Mouse (Mus musculus) hindbrain, embryonic 13.5 days (tissue): Measurements from ENCODE around the gene Cdc42ep4. TPM values are rescaled to one million over a fixed set of nuclear protein-coding genes. Genes with fewer than 3 reads are reported as not detected.

ENCODE experiments used
- ATAC-seq: fragments of 200-750 bp; cut with Nextera tagmentation; 2 replicates; pipeline ENCODE4 v1.8.0; 2017; ENCODE audit warnings: moderate TSS enrichment; ENCODE audit not compliant: low FRiP score
- H3K27ac ChIP-seq: fragments of 300-500 bp; sonication (generic); 2 replicates; pipeline ENCODE4 v1.5.1; 2015; ENCODE audit warnings: inconsistent platforms, mild to moderate bottlenecking, moderate library complexity
- H3K27me3 ChIP-seq: fragments of 300-500 bp; sonication (generic); 2 replicates; pipeline ENCODE4 v1.6.1; 2015; ENCODE audit warnings: mild to moderate bottlenecking, inconsistent platforms
- H3K36me3 ChIP-seq: fragments of 300-500 bp; sonication (generic); 2 replicates; pipeline ENCODE4 v1.6.1; 2015; ENCODE audit warnings: mild to moderate bottlenecking, inconsistent platforms
- H3K4me1 ChIP-seq: fragments of 300-500 bp; sonication (generic); replicated peaks from 2 replicates; pipeline ENCODE4 v1.6.1; 2015; ENCODE audit warnings: inconsistent platforms
- H3K4me2 ChIP-seq: fragments of 300-500 bp; sonication (generic); 2 replicates; pipeline ENCODE4 v1.6.1; 2015; ENCODE audit warnings: inconsistent platforms, mild to moderate bottlenecking, moderate library complexity
- H3K4me3 ChIP-seq: fragments of 300-500 bp; sonication (generic); 2 replicates; pipeline ENCODE4 v1.5.1; 2015; ENCODE audit warnings: mild to moderate bottlenecking, inconsistent platforms
- H3K9ac ChIP-seq: fragments of 300-500 bp; sonication (generic); 2 replicates; pipeline ENCODE4 v1.6.1; 2015; ENCODE audit warnings: mild to moderate bottlenecking, inconsistent platforms
- H3K9me3 ChIP-seq: fragments of 300-500 bp; sonication (generic); 2 replicates; pipeline ENCODE4 v1.6.1; 2016; ENCODE audit warnings: inconsistent platforms
- WGBS: fragments of 180-500 bp; shearing (Covaris S2); methylation state at CpG from one replicate; pipeline ENCODE4 v1.1.7; 2015; 5-methylcytosine and 5-hydroxymethylcytosine counted together
- polyA plus RNA-seq: library from polyadenylated mRNA; unstranded; fragments of >200 nt; fragmentation: Nextera tagmentation; extraction: Ambion mirVana; gene quantifications from 2 replicates; pipeline ENCODE4 v1.2.1, GENCODE M21; 2015

The Cdc42ep4 gene
- polyA plus RNA-seq = 73.0 and 73.7 TPM in 2 replicates

DNA sequence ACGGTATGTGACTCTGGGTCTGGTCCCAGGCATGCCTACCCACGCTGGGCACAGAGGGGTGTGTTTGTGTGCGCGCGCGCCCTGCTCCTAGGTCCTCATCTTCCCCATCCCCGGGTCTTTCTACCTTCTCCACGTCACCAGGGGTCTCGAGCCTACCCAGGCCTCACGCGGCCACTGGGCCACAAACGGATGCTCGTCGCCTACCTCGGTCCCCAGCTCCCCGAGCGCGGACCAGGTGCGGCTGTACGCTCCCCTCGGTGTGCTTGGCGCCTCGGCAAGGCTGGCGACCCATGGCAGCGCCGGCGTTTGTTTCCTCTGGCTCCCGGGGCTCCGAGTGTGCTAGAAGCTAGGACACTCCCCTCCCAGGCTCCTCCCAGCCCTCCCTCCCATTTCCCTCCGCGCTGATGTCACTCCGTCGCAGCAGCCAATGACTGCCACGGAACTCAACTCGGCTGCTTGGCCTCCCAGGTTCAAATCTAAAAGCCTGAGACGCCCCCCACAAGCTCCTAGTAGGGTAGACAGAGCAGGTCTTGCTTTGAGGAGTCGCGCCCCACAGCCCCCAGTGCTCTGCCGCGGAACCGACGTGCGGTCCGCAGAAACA, at the start of gene Cdc42ep4:
Gene Cdc42ep4 (minus strand): TSS at position 398 of the 601 bp plus-strand sequence.
- Histone ChIP-seq H3K4me2 (peak within 1 kb of the TSS; percentile 67), H3K9me3 (no peaks in the 10 kb centered on the region), H3K4me3 (peak within 1 kb of the TSS; percentile 89), H3K27ac (peak within 1 kb of the TSS; percentile 97), H3K27me3 (no peaks in the 10 kb centered on the region), H3K9ac (peak within 1 kb of the TSS; percentile 92), H3K36me3 (no peaks in the 10 kb centered on the region), H3K4me1 (peaks cover 47% of the 10 kb centered on the region)
- under 1% methylated on average over 44 of the region's 44 CpGs for WGBS
- peak; percentile 84 for ATAC-seq

DNA sequence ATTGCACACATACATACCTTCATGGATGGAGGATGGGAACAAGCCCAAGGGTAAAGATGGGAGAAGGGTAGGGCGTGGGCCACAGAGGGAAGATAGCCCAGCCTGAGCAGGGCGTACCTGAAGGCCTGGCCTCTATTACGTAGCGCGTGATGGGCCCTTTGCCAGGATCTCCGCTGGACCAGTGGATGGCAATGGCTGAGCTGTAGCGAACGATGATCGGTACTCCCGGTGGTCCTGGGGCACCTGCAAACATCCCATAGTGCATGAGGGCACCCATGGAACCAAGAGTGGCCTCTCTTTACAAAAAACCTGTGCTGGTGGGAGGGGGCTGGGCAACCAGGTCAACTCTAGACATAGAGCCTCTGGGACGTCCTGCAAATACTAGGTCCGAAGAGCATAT, 48.3 kb upstream of the Cdc42ep4 start:
- Histone ChIP-seq H3K4me1 (peaks cover 42% of the 10 kb centered on the region), H3K9me3 (no peaks in the 10 kb centered on the region), H3K27ac (no peak overlapping the region), H3K27me3 (0 out of 2 replicates have a peak, but pooled peaks cover 3% of the 10 kb centered on the region), H3K4me3 (no peak overlapping the region), H3K36me3 (peaks cover 10% of the 10 kb centered on the region; the same call in 1 of the 2 replicates), H3K9ac (no peak overlapping the region), H3K4me2 (no peak overlapping the region)
- 98% methylated on average over 12 of the region's 12 CpGs for WGBS
- no peak for ATAC-seq

DNA sequence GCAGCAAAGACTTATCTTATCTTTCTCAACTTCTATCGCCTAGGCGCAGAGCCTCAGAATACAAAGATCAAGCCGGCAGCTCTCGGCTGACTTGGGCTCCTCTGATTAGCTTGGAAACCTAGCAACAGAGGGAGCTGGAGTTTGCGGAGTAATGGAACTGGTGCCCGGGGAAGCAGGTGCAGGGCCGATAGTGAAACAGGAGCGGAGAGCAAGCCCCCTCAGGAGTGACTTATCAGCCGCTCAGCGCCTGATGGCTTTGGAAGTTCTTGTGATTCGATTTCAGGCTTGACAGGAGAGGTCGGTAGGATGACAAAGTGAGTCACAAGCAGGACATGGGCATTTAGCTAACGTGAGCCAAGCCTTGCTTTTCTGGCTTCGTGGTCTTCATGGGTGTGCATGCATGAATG, 47.4 kb upstream of the Cdc42ep4 start:
- no peak overlapping the region for H3K4me3 ChIP-seq
- H3K4me2 ChIP-seq = no peak overlapping the region
- H3K4me1 ChIP-seq = peaks cover 42% of the 10 kb centered on the region
- 0 out of 2 replicates have a peak, but pooled peaks cover 3% of the 10 kb centered on the region for H3K27me3 ChIP-seq
- peaks cover 16% of the 10 kb centered on the region; the same call in 1 of the 2 replicates for H3K36me3 ChIP-seq
- 31% methylated on average over 14 of the region's 14 CpGs for WGBS
- H3K9ac ChIP-seq = no peak overlapping the region
- no peak for ATAC-seq
- no peaks in the 10 kb centered on the region for H3K9me3 ChIP-seq
- H3K27ac ChIP-seq = no peak overlapping the region

DNA sequence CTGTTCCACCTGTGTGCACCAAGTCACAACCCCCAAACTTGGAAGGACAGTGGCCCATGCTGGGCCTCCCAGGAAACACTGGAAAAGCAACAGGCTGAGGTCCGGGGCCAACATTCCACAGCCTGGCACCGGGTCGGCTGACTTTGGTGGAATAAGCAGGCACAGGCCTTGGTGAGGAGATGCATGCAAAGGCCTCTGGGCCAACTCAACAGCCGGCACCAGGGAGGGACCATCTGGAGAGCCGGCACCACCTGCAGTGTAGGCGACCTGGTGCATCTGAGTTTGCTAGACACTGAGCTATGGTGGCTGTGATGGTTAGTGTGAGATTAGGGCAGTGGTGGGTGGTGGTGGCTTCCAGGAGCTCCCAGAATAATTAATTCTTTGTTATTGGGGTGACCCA, 46.3 kb upstream of the Cdc42ep4 start:
- H3K9ac ChIP-seq = no peak overlapping the region
- ATAC-seq = no peak

DNA sequence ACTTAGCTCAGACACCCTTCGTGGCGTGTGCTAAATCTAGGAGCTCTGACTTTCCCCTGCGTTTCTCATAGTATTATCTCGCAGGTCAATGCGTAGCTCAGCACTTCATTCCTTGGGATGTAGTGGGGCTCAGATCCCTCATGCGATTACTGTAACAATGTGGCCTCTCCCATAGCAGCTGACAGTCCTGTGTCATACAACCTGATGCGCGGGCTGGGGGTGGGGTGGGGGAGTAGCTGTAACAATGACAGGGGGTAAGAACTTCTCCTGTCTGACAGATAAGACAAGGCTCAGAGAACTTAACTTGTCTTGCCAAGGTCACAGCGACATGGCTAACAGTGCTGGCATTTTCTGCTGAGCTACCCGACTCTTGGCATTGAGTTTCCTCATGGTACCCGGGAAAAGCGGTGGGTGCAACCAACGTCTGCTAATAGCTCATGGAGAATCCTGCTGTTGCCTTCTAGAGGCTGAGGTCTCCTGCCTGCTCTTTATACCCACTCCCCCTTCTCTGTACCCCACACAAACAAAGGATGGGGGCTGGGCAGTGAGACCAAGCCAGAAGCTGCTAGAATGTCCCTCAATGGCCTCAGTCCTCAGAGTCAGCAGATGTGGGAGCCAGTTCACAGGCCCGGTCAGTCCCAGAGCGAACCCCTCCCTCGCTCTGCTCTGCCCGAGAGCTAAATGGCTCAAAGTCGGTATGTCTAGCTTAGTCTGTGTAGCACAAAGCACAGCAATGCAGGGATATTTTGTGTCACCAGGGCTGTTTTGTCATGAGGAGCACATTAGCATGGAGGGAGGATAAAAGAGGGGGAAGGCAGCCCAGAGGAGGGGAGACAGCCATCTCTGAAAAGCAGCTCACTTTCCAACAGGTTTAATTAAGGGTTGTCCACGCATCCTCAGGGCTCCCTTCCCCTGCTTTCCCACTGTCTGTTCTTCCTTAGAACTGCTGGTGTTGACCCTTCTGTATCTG, 45.6 kb upstream of the Cdc42ep4 start:
- ATAC-seq = no peak; the same call in 1 of the 2 replicates
- Histone ChIP-seq H3K9ac (0 out of 2 replicates have a peak overlapping the region, but pooled peaks have one; percentile 10), H3K36me3 (peaks cover 27% of the 10 kb centered on the region), H3K4me3 (no peak overlapping the region), H3K27ac (peak overlapping the region; percentile 40; the same call in 1 of the 2 replicates), H3K4me2 (no peak overlapping the region), H3K4me1 (peaks cover 41% of the 10 kb centered on the region), H3K9me3 (no peaks in the 10 kb centered on the region), H3K27me3 (0 out of 2 replicates have a peak, but pooled peaks cover 3% of the 10 kb centered on the region)
- WGBS = 48% methylated on average over 19 of the region's 19 CpGs

More for the DNA sequence above, 46.3 kb upstream of the Cdc42ep4 start:
- H3K4me3 ChIP-seq = no peak overlapping the region
- H3K27ac ChIP-seq = 0 out of 2 replicates have a peak overlapping the region, but pooled peaks have one; percentile 40
- no peaks in the 10 kb centered on the region for H3K9me3 ChIP-seq
- H3K36me3 ChIP-seq = peaks cover 22% of the 10 kb centered on the region
- WGBS = 51% methylated on average over 6 of the region's 6 CpGs
- 0 out of 2 replicates have a peak, but pooled peaks cover 3% of the 10 kb centered on the region for H3K27me3 ChIP-seq
- no peak overlapping the region for H3K4me2 ChIP-seq
- H3K4me1 ChIP-seq = peaks cover 42% of the 10 kb centered on the region

DNA sequence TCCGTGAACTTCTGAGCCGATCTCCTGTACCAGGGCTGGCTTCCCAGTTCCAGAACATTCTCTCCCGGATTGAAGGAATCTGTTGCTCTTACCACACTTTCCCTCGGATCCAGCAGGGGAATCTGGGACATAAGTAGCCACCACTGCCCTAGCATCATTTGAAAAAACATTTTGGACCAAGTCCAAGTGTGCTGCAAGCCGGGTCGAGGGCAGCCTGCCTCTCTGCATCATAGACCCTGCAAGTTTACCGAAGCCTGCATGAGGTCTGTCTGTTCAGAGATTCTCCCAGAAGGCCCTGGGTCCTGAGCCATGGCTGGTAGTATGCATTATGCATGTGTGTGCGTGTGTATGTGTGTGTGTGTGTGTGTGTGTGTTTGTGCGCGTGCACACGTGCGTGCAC, 44.2 kb upstream of the Cdc42ep4 start:
- H3K27ac ChIP-seq = no peak overlapping the region
- peaks cover 49% of the 10 kb centered on the region for H3K4me1 ChIP-seq
- H3K27me3 ChIP-seq = 0 out of 2 replicates have a peak, but pooled peaks cover under 1% of the 10 kb centered on the region
- no peaks in the 10 kb centered on the region for H3K9me3 ChIP-seq
- H3K9ac ChIP-seq = peak overlapping the region; percentile 9; the same call in 1 of the 2 replicates
- ATAC-seq = no peak
- no peak overlapping the region for H3K4me3 ChIP-seq
- H3K36me3 ChIP-seq = peaks cover 26% of the 10 kb centered on the region
- H3K4me2 ChIP-seq = no peak overlapping the region
- WGBS = 79% methylated on average over 12 of the region's 12 CpGs

DNA sequence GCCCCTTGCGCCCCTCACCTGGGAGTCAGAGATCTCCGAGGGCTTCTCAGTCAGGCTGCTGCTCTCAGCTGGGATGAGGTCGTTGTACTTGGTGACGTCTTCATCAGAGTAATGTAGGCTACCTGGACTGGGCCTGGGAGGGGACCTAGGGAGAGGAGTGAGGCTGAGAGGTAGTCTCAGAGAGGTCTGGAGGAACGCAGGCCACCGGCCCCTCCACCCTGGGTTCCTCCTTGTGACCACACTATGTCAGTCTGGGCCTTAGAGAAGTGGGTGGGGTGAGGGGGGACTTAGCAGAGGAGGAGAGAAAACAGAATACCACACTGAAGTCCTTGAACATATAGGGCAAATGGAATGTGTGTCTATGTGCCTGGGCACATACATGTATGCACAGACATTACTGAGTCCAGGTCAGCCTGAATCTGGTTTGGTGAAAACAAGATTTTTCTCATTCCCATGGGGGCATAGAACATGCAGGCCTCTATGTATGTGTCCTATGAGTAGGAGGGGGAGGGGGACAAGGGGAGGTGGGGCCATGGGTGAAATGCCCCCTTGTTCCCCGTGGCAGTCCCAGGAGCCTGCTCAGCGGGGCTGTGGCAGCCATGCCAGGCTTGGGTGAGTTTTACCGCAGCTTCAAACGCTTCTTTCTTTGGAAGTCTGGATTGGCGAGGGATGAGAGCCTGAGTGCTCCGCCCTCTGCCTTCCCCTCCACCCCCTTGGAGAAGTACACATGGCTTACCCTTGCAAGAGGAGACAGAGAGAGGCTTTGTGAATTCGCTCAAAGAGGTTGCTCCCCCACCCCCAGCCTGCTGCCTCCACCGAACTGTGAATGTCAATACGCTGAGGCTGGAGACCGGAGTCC, 39.9 kb upstream of the Cdc42ep4 start:
- Histone ChIP-seq H3K36me3 (peaks cover 16% of the 10 kb centered on the region), H3K27me3 (no peaks in the 10 kb centered on the region), H3K9ac (no peak overlapping the region), H3K4me3 (no peak overlapping the region), H3K9me3 (no peaks in the 10 kb centered on the region), H3K4me1 (peaks cover 45% of the 10 kb centered on the region), H3K4me2 (no peak overlapping the region), H3K27ac (peak overlapping the region; percentile 74)
- peak; percentile 59 for ATAC-seq
- WGBS = 33% methylated on average over 16 of the region's 16 CpGs

DNA sequence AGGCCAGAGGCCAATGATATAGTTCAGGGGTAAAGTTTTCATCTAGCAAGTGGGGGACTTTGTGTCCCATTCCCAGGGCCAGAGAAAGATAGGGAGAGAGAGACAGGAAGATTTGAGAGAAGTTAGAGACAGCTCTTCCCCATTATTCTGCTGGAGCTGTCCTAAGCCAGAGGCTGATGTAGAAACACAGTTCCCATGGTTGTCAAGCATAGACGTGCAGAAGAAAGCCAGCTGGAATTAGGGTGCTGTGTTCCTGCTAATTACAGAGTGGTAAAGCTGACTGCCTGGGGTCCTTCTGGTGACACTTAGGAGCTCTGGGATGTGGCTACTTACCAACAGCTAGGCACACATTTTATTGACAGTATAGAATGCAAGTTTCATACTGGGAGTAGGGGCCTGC, 37.4 kb upstream of the Cdc42ep4 start:
- Histone ChIP-seq H3K27me3 (no peaks in the 10 kb centered on the region), H3K4me3 (no peak overlapping the region), H3K36me3 (peaks cover 11% of the 10 kb centered on the region), H3K9ac (no peak overlapping the region), H3K4me1 (peaks cover 64% of the 10 kb centered on the region), H3K4me2 (no peak overlapping the region), H3K9me3 (no peaks in the 10 kb centered on the region), H3K27ac (no peak overlapping the region)
- no peak for ATAC-seq
- 17% methylated on average over 1 of the region's 1 CpGs for WGBS

DNA sequence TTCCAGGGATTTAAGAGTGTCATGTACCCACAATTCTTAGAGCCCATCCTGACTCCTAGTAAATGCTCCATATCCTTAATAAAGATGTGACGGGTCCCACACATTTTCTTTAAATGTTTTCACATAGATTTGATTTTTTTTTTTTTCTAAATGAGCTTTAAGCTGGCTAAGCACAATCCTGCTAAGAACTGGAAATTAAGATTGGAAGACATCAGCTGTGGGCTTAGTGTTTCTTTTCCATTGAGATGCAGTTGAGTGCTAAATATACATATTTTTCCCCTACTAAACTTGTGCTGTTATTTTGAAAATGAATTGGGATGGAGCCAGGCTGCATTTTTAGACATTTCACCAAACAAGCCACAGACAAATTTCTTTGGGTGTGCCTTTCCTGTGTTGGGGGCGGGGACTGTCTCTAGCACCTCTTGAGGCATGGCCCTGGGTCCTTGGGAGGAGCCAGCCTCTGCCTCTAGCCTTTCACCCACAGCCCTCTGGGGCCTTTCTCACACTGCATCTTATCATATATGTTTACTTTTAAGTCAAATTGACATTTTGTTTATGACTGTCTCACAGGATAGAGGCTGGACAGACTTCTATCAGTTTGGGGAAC, 36.6 kb upstream of the Cdc42ep4 start:
- H3K27ac ChIP-seq = 0 out of 2 replicates have a peak overlapping the region, but pooled peaks have one; percentile 12
- 85% methylated on average over 2 of the region's 2 CpGs for WGBS
- peaks cover 6% of the 10 kb centered on the region; the same call in 1 of the 2 replicates for H3K36me3 ChIP-seq
- ATAC-seq = no peak
- no peaks in the 10 kb centered on the region for H3K9me3 ChIP-seq
- no peaks in the 10 kb centered on the region for H3K27me3 ChIP-seq
- peaks cover 64% of the 10 kb centered on the region for H3K4me1 ChIP-seq
- H3K4me2 ChIP-seq = no peak overlapping the region
- no peak overlapping the region for H3K9ac ChIP-seq
- H3K4me3 ChIP-seq = no peak overlapping the region

DNA sequence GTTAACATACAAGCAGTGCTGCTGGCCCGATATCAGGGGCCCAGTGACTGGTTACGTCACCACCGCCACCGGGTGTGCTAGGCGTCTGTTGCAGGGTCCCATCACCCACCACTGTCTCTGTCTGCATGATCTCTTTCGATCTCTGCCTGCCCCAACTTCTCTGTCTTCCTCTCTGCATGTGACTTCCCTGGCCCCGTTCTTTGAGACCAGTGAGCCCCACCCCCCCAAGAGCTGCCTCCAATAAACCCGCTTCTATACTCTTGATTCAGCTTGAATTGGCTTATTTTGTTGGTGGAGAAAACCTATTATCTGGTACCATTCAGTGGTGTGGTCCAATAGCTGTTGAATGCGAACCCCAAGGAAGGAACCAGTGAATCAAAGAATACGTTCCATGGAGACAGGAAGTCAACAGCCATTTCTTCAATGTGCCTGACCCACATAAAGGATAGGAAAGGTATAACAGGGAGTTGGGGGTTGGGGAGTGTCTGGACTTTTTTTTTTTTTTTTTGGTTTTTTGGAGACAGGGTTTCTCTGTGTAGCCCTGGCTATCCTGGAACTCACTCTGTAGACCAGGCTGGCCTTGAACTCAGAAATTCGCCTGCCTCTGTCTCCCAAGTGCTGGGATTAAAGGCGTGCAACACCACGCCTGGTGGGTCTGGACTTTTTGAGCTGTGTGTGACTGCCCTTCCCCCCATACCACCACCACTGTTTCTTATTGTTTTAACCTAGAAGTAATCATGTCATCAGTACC, 35.9 kb upstream of the Cdc42ep4 start:
- WGBS = 65% methylated on average over 13 of the region's 13 CpGs
- peaks cover under 1% of the 10 kb centered on the region; the same call in 1 of the 2 replicates for H3K36me3 ChIP-seq
- H3K4me1 ChIP-seq = peaks cover 63% of the 10 kb centered on the region
- peak overlapping the region; percentile 96; the same call in 1 of the 2 replicates for H3K27ac ChIP-seq
- no peak overlapping the region for H3K4me3 ChIP-seq
- no peaks in the 10 kb centered on the region for H3K27me3 ChIP-seq
- ATAC-seq = no peak
- no peak overlapping the region for H3K4me2 ChIP-seq
- H3K9ac ChIP-seq = no peak overlapping the region
- H3K9me3 ChIP-seq = no peaks in the 10 kb centered on the region
